Mouse (Mus musculus): ENCODE data around the gene Atg13.

The Atg13 gene

GRCm38 (mm10) chr2:91710272-91711234, at the start of gene Atg13, which contains the start of gene Harbi1:
Gene Atg13 (minus strand): TSS chr2:91710576.
Gene Harbi1 (plus strand): TSS chr2:91710852.
- peak; percentile 36; the same call in 1 of the 2 replicates for TF ChIP-seq GATA4 (IDR thresholded peaks at IDR 0.05; ENCODE audit: insufficient replicate concordance, low read length)

GRCm38 (mm10) chr2:91749811-91750261, 39.5 kb upstream of the Atg13 start:
- TF ChIP-seq GATA4 (IDR thresholded peaks at IDR 0.05; ENCODE audit: insufficient replicate concordance, low read length): no peak

- no peak for TF ChIP-seq GATA4 (IDR thresholded peaks at IDR 0.05; ENCODE audit: insufficient replicate concordance, low read length)
Measured at GRCm38 (mm10) chr2:91744686-91745085, 34.3 kb upstream of the Atg13 start.

- TF ChIP-seq GATA4 (IDR thresholded peaks at IDR 0.05; ENCODE audit: insufficient replicate concordance, low read length): no peak
Measured at GRCm38 (mm10) chr2:91739586-91739985, 29.2 kb upstream of the Atg13 start.

GRCm38 (mm10) chr2:91735221-91735620, 24.8 kb upstream of the Atg13 start:
- no peak for TF ChIP-seq GATA4 (IDR thresholded peaks at IDR 0.05; ENCODE audit: insufficient replicate concordance, low read length)

- no peak; the same call in 1 of the 2 replicates for TF ChIP-seq GATA4 (IDR thresholded peaks at IDR 0.05; ENCODE audit: insufficient replicate concordance, low read length)
Measured at GRCm38 (mm10) chr2:91729971-91730821, 19.8 kb upstream of the Atg13 start, which contains the start of gene Ambra1. Gene Ambra1 (plus strand): TSS chr2:91730134.

GRCm38 (mm10) chr2:91729571-91729970, 19.2 kb upstream of the Atg13 start:
- no peak for TF ChIP-seq GATA4 (IDR thresholded peaks at IDR 0.05; ENCODE audit: insufficient replicate concordance, low read length)

GRCm38 (mm10) chr2:91727011-91727410, 16.6 kb upstream of the Atg13 start:
- TF ChIP-seq GATA4 (IDR thresholded peaks at IDR 0.05; ENCODE audit: insufficient replicate concordance, low read length): no peak

- no peak for TF ChIP-seq GATA4 (IDR thresholded peaks at IDR 0.05; ENCODE audit: insufficient replicate concordance, low read length)
Measured at GRCm38 (mm10) chr2:91724716-91725115, 14.3 kb upstream of the Atg13 start.

GRCm38 (mm10) chr2:91723951-91724350, 13.6 kb upstream of the Atg13 start:
- no peak for TF ChIP-seq GATA4 (IDR thresholded peaks at IDR 0.05; ENCODE audit: insufficient replicate concordance, low read length)

- TF ChIP-seq GATA4 (IDR thresholded peaks at IDR 0.05; ENCODE audit: insufficient replicate concordance, low read length): no peak
Measured at GRCm38 (mm10) chr2:91723382-91723781, 13.0 kb upstream of the Atg13 start.

GRCm38 (mm10) chr2:91718276-91718675, 7.9 kb upstream of the Atg13 start:
- no peak for TF ChIP-seq GATA4 (IDR thresholded peaks at IDR 0.05; ENCODE audit: insufficient replicate concordance, low read length)

GRCm38 (mm10) chr2:91714921-91715320, 4.5 kb upstream of the Atg13 start:
- no peak for TF ChIP-seq GATA4 (IDR thresholded peaks at IDR 0.05; ENCODE audit: insufficient replicate concordance, low read length)

- TF ChIP-seq GATA4 (IDR thresholded peaks at IDR 0.05; ENCODE audit: insufficient replicate concordance, low read length): no peak
Measured at GRCm38 (mm10) chr2:91711256-91711925, 1.0 kb upstream of the Atg13 start.

GRCm38 (mm10) chr2:91708361-91708760, 2.0 kb downstream of the Atg13 start:
- no peak for TF ChIP-seq GATA4 (IDR thresholded peaks at IDR 0.05; ENCODE audit: insufficient replicate concordance, low read length)

Measured in liver, adult (tissue).